Comparison of ENCODE assay signal across 8 mouse cellular contexts in the genomic region with DNA sequence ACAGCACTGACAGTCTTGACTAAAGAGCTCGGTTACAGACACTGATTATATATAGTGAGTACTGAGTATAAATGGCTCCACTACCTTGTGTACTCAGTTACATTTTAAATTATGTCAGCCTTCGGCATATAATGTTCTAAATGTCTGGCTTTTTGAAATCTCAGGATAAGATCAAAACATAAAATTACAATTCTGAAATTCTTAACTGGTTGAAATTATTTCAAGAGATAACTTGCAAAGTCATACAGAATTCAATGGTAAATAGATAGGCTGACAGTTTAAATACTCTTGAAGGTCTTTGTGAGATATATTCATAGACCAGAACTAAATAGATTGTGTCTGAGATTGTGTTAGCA. TPM values are rescaled to one million over a fixed set of nuclear protein-coding genes. Genes with fewer than 3 reads are reported as not detected.
A peak's percentile ranks its signal among the peaks of the same experiment; 100 is the strongest.
DNase-seq lines count a peak whose midpoint lies in the region; ATAC-seq and TF ChIP-seq lines count a peak whose summit lies in the region.

No protein-coding gene starts in this region.

- H3K4me1 ChIP-seq in heart, embryonic 14.5 days (ENCODE audit: control insufficient read depth in 2 of 2, insufficient read depth in 2 of 2, low read length in 2 of 2): peaks cover 2 to 7% of the 10 kb centered on the region in 2 experiments; a peak in 3 of 4 replicates
- peaks cover 0 to 5% of the 10 kb centered on the region in 2 experiments; a peak in 1 of 4 replicates for H3K4me1 ChIP-seq in ES-E14 (ENCODE audit: control insufficient read depth in 2 of 2, insufficient read depth in 2 of 2, low read length in 2 of 2, poor library complexity in 1 of 2)
- no peaks in the 10 kb centered on the region for H3K4me1 ChIP-seq in forebrain, postnatal 0 days (ENCODE audit: insufficient read depth)

- H3K27ac ChIP-seq in heart, embryonic 14.5 days (replicated peaks in 1 of 2; ENCODE audit: control insufficient read depth in 1 of 2, insufficient read depth in 1 of 2, low read depth in 2 of 2, low read length in 2 of 2): peak overlapping the region; percentile 97 to 98
- H3K27ac ChIP-seq in ES-E14 (ENCODE audit: insufficient read depth, low read depth, low read length, poor library complexity, severe bottlenecking) (peak overlapping the region; percentile 87; the same call in 1 of the 2 replicates), macrophage (peak overlapping the region; percentile 74)
- H3K27ac ChIP-seq in forebrain, postnatal 0 days (ENCODE audit: low read depth, low read length): peak overlapping the region; percentile 98

- in situ Hi-C loops in ES-E14 (cut with MboI; ENCODE audit: low sequenced_read_pairs in 2 of 2, unreplicated experiment in 2 of 2): no loop called here

- peak overlapping the region; percentile 74 to 77 for H3K4me3 ChIP-seq in heart, embryonic 14.5 days (ENCODE audit: control insufficient read depth in 1 of 2, insufficient read depth in 1 of 2, low read depth in 1 of 2, low read length in 2 of 2)
- peak overlapping the region; percentile 92 to 93 for H3K4me3 ChIP-seq in ES-E14 (ENCODE audit: insufficient read depth in 1 of 2, low read depth in 1 of 2, low read length in 2 of 2, poor library complexity in 1 of 2, severe bottlenecking in 1 of 2)
- peak overlapping the region; percentile 66 for H3K4me3 ChIP-seq in forebrain, postnatal 0 days (ENCODE audit: low read depth, low read length)
- peak overlapping the region; percentile 7; the same call in 1 of the 2 replicates for H3K4me3 ChIP-seq in macrophage (ENCODE audit: inconsistent target)

- no peaks in the 10 kb centered on the region for H3K9me3 ChIP-seq in heart, embryonic 14.5 days (ENCODE audit: control insufficient read depth, low read length)
- no peaks in the 10 kb centered on the region for H3K9me3 ChIP-seq in ES-E14 (ENCODE audit: control insufficient read depth, insufficient read depth, low read depth, low read length)
- no peaks in the 10 kb centered on the region for H3K9me3 ChIP-seq in forebrain, postnatal 0 days (ENCODE audit: low read length)

- peak overlapping the region; percentile 84 for H3K9ac ChIP-seq in heart, embryonic 14.5 days (ENCODE audit: low read length)
- H3K9ac ChIP-seq in ES-E14 (ENCODE audit: insufficient read depth, low read depth, low read length, poor library complexity, severe bottlenecking): peak overlapping the region; percentile 93
- H3K9ac ChIP-seq in forebrain, postnatal 0 days: peak overlapping the region; percentile 87

- no peaks in the 10 kb centered on the region for H3K36me3 ChIP-seq in heart, embryonic 14.5 days (ENCODE audit: control insufficient read depth, insufficient read depth, low read length)
- no peaks in the 10 kb centered on the region for H3K36me3 ChIP-seq in ES-E14 (ENCODE audit: control insufficient read depth, insufficient read depth, low read length, poor library complexity, severe bottlenecking)
- no peaks in the 10 kb centered on the region for H3K36me3 ChIP-seq in forebrain, postnatal 0 days (ENCODE audit: insufficient read depth)
- H3K36me3 ChIP-seq in macrophage (ENCODE audit: inconsistent target): no peaks in the 10 kb centered on the region

- intact Hi-C loops in heart, postnatal 25 days (cut with DNase I): loop anchor here (5.0 to 10.0 kb wide), 2 partner anchors 55 to 817 kb away; a partner anchor contains a TSS

- no peaks in the 10 kb centered on the region for H3K27me3 ChIP-seq in heart, embryonic 14.5 days (ENCODE audit: control insufficient read depth, insufficient read depth, low read length)
- no peaks in the 10 kb centered on the region for H3K27me3 ChIP-seq in forebrain, postnatal 0 days (ENCODE audit: insufficient read depth, low read length)

- H3K4me2 ChIP-seq in heart, embryonic 14.5 days (ENCODE audit: low read length): peak overlapping the region; percentile 90
- H3K4me2 ChIP-seq in forebrain, postnatal 0 days (ENCODE audit: low read depth): peak overlapping the region; percentile 71

- WGBS in heart, embryonic 14.5 days: 60% methylated on average over 2 of the region's 2 CpGs
- 42% methylated on average over 2 of the region's 2 CpGs for WGBS in forebrain, postnatal 0 days
- WGBS in macrophage (ENCODE audit: missing documents): 42% methylated on average over 2 of the region's 2 CpGs

- ATAC-seq in heart, embryonic 14.5 days (ENCODE audit: insufficient number of reproducible peaks, insufficient read depth, low FRiP score, low read depth): no peak
- no peak for ATAC-seq in forebrain, postnatal 0 days

- no peaks in the 10 kb centered on the region for H3K79me2 ChIP-seq in macrophage (ENCODE audit: inconsistent target)

- DNase-seq in heart, postnatal 25 days (ENCODE audit: low spot score): no peak
- DNase-seq in ES-E14 (ENCODE audit: low read depth, low spot score): no peak
- no peak for DNase-seq in forebrain, postnatal 0 days
- DNase-seq in left cerebral cortex, adult 18-20 months (ENCODE audit: low spot score in 2 of 2): no peak
- no peak for DNase-seq in frontal cortex, postnatal 14 days (ENCODE audit: low spot score in 2 of 2)
- no peak for DNase-seq in lung, postnatal 36 days

- no peak for TF ChIP-seq CTCF in forebrain, postnatal 0 days (IDR thresholded peaks at IDR 0.05; ENCODE audit: low read depth)

TF ChIP-seq in ES-E14, 5 proteins besides CTCF, POLR2A, EP300 and RAD21:
- no peak for TF ChIP-seq ZNF384 (IDR thresholded peaks at IDR 0.05; ENCODE audit: low read depth, low read length)
- TF ChIP-seq MAFK (IDR thresholded peaks at IDR 0.05; ENCODE audit: insufficient read depth, low read depth, low read length): no peak
- no peak for TF ChIP-seq HCFC1 (IDR thresholded peaks at IDR 0.05; ENCODE audit: borderline replicate concordance, insufficient read depth, low read length)
- no peak for TF ChIP-seq ZC3H11A (IDR thresholded peaks at IDR 0.05; ENCODE audit: borderline replicate concordance, low read depth, low read length)
- no peak for TF ChIP-seq CHD2 (IDR thresholded peaks at IDR 0.05; ENCODE audit: low read depth, low read length)
TF ChIP-seq in ES-E14: peak in this region for 0.

RNA-seq across cellular contexts. Expression of a gene that starts 0.8 kb away (rescaled TPM):
- 8.7 and 9.4 TPM in 2 replicates for polyA plus RNA-seq in heart, embryonic 14.5 days (2014; fragmentation: Nextera tagmentation; extraction: Ambion mirVana)
- 1 to 10 TPM; 4.5 to 5.4 TPM for total RNA-seq in heart, postnatal 25 days (2021)
- total RNA-seq in ES-E14 (2012; rRNA removed): 4.3 and 7.3 TPM in 2 replicates
- 2.7 and 3.7 TPM in 2 replicates for total RNA-seq in forebrain, postnatal 0 days (2014; rRNA removed)
- polyA plus RNA-seq in forebrain, postnatal 0 days (2015; fragmentation: Nextera tagmentation; extraction: Ambion mirVana): 1.1 TPM in 2 replicates
- 1 to 10 TPM in 18 of 26 experiments, under 1 TPM in 8; 0.20 to 6.6 (median 1.6) TPM for total RNA-seq in macrophage (2018; cell fraction: chromatin; rRNA removed)
- 1 to 10 TPM; 1.1 to 5.3 (median 4.0) TPM for total RNA-seq in macrophage (2018; cell fraction: cytosol; rRNA removed)
- total RNA-seq in macrophage (2018; cell fraction: nucleus; rRNA removed): 1 to 10 TPM in 24 of 26 experiments, under 1 TPM in 2; 0.45 to 7.6 (median 2.5) TPM
- polyA plus RNA-seq in macrophage (2018): 3.4 to 6.0 TPM (median 4.8 TPM) in 3 replicates
- 10 to 100 TPM; 16.0 to 16.4 TPM for total RNA-seq in left cerebral cortex, adult 18-20 months (2021)

RNA-seq across cellular contexts. Expression of a gene that starts 35.0 kb away (rescaled TPM):
- 165 and 168 TPM in 2 replicates for polyA plus RNA-seq in heart, embryonic 14.5 days (2014; fragmentation: Nextera tagmentation; extraction: Ambion mirVana)
- total RNA-seq in heart, postnatal 25 days (2021): 100 to 1,000 TPM; 241 to 242 TPM
- 132 and 134 TPM in 2 replicates for total RNA-seq in ES-E14 (2012; rRNA removed)
- total RNA-seq in forebrain, postnatal 0 days (2014; rRNA removed): 94.9 and 102 TPM in 2 replicates
- polyA plus RNA-seq in forebrain, postnatal 0 days (2015; fragmentation: Nextera tagmentation; extraction: Ambion mirVana): 64.7 and 68.6 TPM in 2 replicates
- 10 to 100 TPM; 24.0 to 95.9 (median 64.2) TPM for total RNA-seq in macrophage (2018; cell fraction: chromatin; rRNA removed)
- 10 to 100 TPM; 35.5 to 49.2 (median 43.0) TPM for total RNA-seq in macrophage (2018; cell fraction: cytosol; rRNA removed)
- total RNA-seq in macrophage (2018; cell fraction: nucleus; rRNA removed): 10 to 100 TPM; 27.2 to 75.2 (median 48.5) TPM
- 44.9 to 107 TPM (median 54.7 TPM) in 3 replicates for polyA plus RNA-seq in macrophage (2018)
- 10 to 100 TPM; 74.5 to 77.2 TPM for total RNA-seq in left cerebral cortex, adult 18-20 months (2021)

RNA-seq across cellular contexts. Expression of a gene that starts 56.4 kb away (rescaled TPM):
- polyA plus RNA-seq in heart, embryonic 14.5 days (2014; fragmentation: Nextera tagmentation; extraction: Ambion mirVana): 23.6 and 28.2 TPM in 2 replicates
- 1 to 10 TPM; 6.6 to 7.8 TPM for total RNA-seq in heart, postnatal 25 days (2021)
- 73.6 and 86.4 TPM in 2 replicates for total RNA-seq in ES-E14 (2012; rRNA removed)
- total RNA-seq in forebrain, postnatal 0 days (2014; rRNA removed): 108 and 118 TPM in 2 replicates
- 48.8 and 51.0 TPM in 2 replicates for polyA plus RNA-seq in forebrain, postnatal 0 days (2015; fragmentation: Nextera tagmentation; extraction: Ambion mirVana)
- 10 to 100 TPM in 23 of 26 experiments, 1 to 10 TPM in 3; 9.0 to 40.8 (median 25.6) TPM for total RNA-seq in macrophage (2018; cell fraction: chromatin; rRNA removed)
- total RNA-seq in macrophage (2018; cell fraction: cytosol; rRNA removed): 10 to 100 TPM; 15.9 to 33.3 (median 25.0) TPM
- total RNA-seq in macrophage (2018; cell fraction: nucleus; rRNA removed): 10 to 100 TPM; 11.5 to 44.0 (median 27.1) TPM
- polyA plus RNA-seq in macrophage (2018): 25.3 to 27.4 TPM (median 26.0 TPM) in 3 replicates
- total RNA-seq in left cerebral cortex, adult 18-20 months (2021): 10 to 100 TPM; 22.2 to 24.5 TPM

RNA-seq across cellular contexts. Expression of a gene that starts 56.6 kb away (rescaled TPM):
- polyA plus RNA-seq in heart, embryonic 14.5 days (2014; fragmentation: Nextera tagmentation; extraction: Ambion mirVana): 0.19 and 0.23 TPM in 2 replicates
- not detected for total RNA-seq in heart, postnatal 25 days (2021)
- not detected in 2 replicates for total RNA-seq in ES-E14 (2012; rRNA removed)
- 0.29 and 0.46 TPM in 2 replicates for total RNA-seq in forebrain, postnatal 0 days (2014; rRNA removed)
- 0.43 and 0.46 TPM in 2 replicates for polyA plus RNA-seq in forebrain, postnatal 0 days (2015; fragmentation: Nextera tagmentation; extraction: Ambion mirVana)
- total RNA-seq in macrophage (2018; cell fraction: chromatin; rRNA removed): not detected
- total RNA-seq in macrophage (2018; cell fraction: cytosol; rRNA removed): not detected
- total RNA-seq in macrophage (2018; cell fraction: nucleus; rRNA removed): not detected
- not detected in 3 replicates for polyA plus RNA-seq in macrophage (2018)
- under 1 TPM; 0.16 to 0.28 TPM for total RNA-seq in left cerebral cortex, adult 18-20 months (2021)

Comparison
In these comparisons a context has a peak if more than half of its experiments do, and no peak if none do; other contexts are left out.
1. H3K4me3 ChIP-seq: peak in every context shown above with its lines; median percentile 92 in ES-E14; 76 in heart, embryonic 14.5 days; 66 in forebrain, postnatal 0 days; 7 in macrophage.